Mouse (Mus musculus) midbrain, embryonic 11.5 days (tissue): ENCODE results near the gene Cfdp1. TPM values are rescaled to one million over a fixed set of nuclear protein-coding genes. Genes with fewer than 3 reads are reported as not detected.

ENCODE experiments used
- ATAC-seq: fragments of 200-750 bp; cut with Nextera tagmentation; 2 replicates; pipeline ENCODE4 v1.8.0; 2017; ENCODE audit warnings: moderate TSS enrichment, moderate library complexity; ENCODE audit not compliant: low FRiP score
- DNase-seq: peaks from one replicate; pipeline ENCODE4 v3.0.0; 2015; ENCODE audit warnings: low spot score; ENCODE audit errors: missing footprints
- H3K27ac ChIP-seq: fragments of 300-500 bp; sonication (generic); 2 replicates; pipeline ENCODE4 v1.5.1; 2014; ENCODE audit warnings: low read depth, low read length
- H3K27me3 ChIP-seq: fragments of 300-500 bp; sonication (generic); 2 replicates; pipeline ENCODE4 v1.6.1; 2014; ENCODE audit warnings: mild to moderate bottlenecking, low read length, moderate library complexity, mixed read lengths; ENCODE audit not compliant: control insufficient read depth, insufficient read depth
- H3K36me3 ChIP-seq: fragments of 300-500 bp; sonication (generic); 2 replicates; pipeline ENCODE4 v1.6.1; 2014; ENCODE audit warnings: mild to moderate bottlenecking, low read length, moderate library complexity, mixed read lengths; ENCODE audit not compliant: control insufficient read depth, insufficient read depth
- H3K4me1 ChIP-seq: fragments of 300-500 bp; sonication (generic); 2 replicates; pipeline ENCODE4 v1.6.1; 2014; ENCODE audit warnings: low read length; ENCODE audit not compliant: control insufficient read depth, insufficient read depth
- H3K4me2 ChIP-seq: fragments of 300-500 bp; sonication (generic); 2 replicates; pipeline ENCODE4 v1.6.1; 2014; ENCODE audit warnings: mild to moderate bottlenecking, moderate library complexity
- H3K4me3 ChIP-seq: fragments of 300-500 bp; sonication (generic); 2 replicates; pipeline ENCODE4 v1.5.1; 2014; ENCODE audit warnings: low read depth, low read length
- H3K9ac ChIP-seq: fragments of 300-500 bp; sonication (generic); 2 replicates; pipeline ENCODE4 v1.6.1; 2014; ENCODE audit warnings: low read length
- H3K9me3 ChIP-seq: fragments of 300-500 bp; sonication (generic); 2 replicates; pipeline ENCODE4 v1.6.1; 2016; ENCODE audit warnings: low read length; ENCODE audit not compliant: control insufficient read depth
- WGBS: fragments of 180-500 bp; shearing (Covaris S2); extraction: QIAGEN DNeasy Blood & Tissue Kit; methylation state at CpG from one replicate; pipeline ENCODE4 v1.1.7; 2014; 5-methylcytosine and 5-hydroxymethylcytosine counted together
- polyA plus RNA-seq: library from polyadenylated mRNA; unstranded; fragments of >200 nt; fragmentation: Nextera tagmentation; extraction: Ambion mirVana; gene quantifications from 2 replicates; pipeline ENCODE4 v1.2.1, GENCODE M21; 2014

Cfdp1 gene
- polyA plus RNA-seq, 1 experiment from 2014 or later = 209 TPM

DNA sequence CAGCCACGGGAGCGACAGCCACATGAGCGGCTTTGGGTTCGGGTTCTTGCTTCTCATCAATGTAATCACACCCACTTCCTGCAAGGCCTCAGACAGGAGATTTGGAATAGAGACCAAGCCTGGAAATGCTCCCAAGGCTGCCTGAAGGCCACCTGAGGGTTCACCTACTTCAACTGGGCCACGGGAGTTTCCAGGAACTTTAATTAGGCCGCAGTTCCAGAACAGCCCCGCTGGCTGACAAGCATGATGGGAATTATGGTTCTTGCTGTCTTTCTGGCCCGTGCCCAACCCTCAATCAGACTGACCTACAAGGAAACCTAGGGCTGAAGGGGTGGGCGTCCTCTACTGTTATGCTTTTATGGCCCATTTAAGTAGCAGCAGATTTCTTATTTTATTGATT is 82.0 kb downstream of the Cfdp1 start:
- 95% methylated on average over 9 of the region's 9 CpGs for WGBS
- Histone ChIP-seq H3K4me3 (no peak overlapping the region), H3K36me3 (peaks cover 2% of the 10 kb centered on the region; the same call in 1 of the 2 replicates), H3K9ac (no peak overlapping the region), H3K9me3 (no peaks in the 10 kb centered on the region), H3K4me2 (no peak overlapping the region), H3K27me3 (no peaks in the 10 kb centered on the region), H3K27ac (no peak overlapping the region), H3K4me1 (no peaks in the 10 kb centered on the region)
- DNase-seq = no peak
- no peak for ATAC-seq

DNA sequence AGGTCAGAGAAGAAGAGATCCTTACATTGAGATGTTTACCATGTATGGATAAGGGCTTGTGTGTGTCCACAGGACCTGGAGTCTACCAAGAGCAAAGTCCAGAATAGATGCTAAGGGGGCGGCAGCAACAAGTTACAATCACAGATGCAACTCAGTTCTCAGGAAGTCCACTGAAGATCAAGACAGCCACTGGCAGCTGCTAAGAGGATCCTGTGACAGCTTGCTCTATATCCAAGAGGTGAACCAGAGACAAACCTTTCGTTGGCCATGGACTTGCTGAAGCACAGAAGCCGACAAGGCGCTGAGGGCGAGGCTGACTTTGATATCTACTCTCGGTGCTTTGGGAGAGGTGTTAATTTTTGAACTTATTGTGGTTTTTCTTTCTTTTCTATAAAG is 82.5 kb downstream of the Cfdp1 start:
- no peaks in the 10 kb centered on the region for H3K4me1 ChIP-seq
- ATAC-seq = no peak
- H3K27me3 ChIP-seq = no peaks in the 10 kb centered on the region
- no peak overlapping the region for H3K9ac ChIP-seq
- no peaks in the 10 kb centered on the region for H3K9me3 ChIP-seq
- no peak for DNase-seq
- no peak overlapping the region for H3K4me2 ChIP-seq
- no peak overlapping the region for H3K4me3 ChIP-seq
- 97% methylated on average over 6 of the region's 6 CpGs for WGBS
- H3K27ac ChIP-seq = no peak overlapping the region
- H3K36me3 ChIP-seq = peaks cover 2% of the 10 kb centered on the region; the same call in 1 of the 2 replicates

DNA sequence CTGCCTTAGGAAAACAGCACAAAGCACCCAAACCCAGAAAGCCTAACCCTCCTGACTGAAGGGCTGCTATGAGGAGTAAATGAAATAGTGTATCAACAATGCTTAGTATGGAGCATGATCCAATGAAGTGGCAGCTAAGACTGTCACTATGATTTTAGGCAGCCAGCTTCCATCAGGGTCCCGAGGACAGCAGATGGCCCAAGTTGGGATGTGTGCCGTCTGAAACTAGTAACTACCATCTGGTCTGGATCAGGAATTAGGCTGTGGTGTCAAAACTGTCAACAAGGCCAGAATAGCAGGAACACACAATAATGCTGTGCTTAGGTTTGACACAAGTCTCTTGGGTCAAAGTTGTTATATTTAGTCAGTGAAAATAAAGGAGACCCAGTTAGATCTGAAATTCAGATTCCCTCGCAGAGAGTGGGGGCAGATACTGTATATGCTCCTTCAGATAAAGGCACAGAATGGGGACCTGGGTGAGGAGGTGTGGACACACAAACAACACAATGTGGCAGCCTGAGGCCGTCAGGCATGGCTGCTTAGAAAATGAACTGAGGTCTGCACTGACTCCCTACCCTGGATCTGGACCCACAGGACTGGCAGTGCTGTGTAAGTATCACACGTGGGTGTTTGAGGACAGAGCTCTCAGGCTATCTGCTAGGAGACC is 83.0 kb downstream of the Cfdp1 start:
- WGBS = 81% methylated on average over 5 of the region's 5 CpGs
- Histone ChIP-seq H3K4me2 (no peak overlapping the region), H3K4me1 (no peaks in the 10 kb centered on the region), H3K36me3 (peaks cover 2% of the 10 kb centered on the region; the same call in 1 of the 2 replicates), H3K27ac (no peak overlapping the region), H3K9me3 (no peaks in the 10 kb centered on the region), H3K27me3 (no peaks in the 10 kb centered on the region), H3K9ac (no peak overlapping the region), H3K4me3 (no peak overlapping the region)
- no peak for DNase-seq
- ATAC-seq = no peak

DNA sequence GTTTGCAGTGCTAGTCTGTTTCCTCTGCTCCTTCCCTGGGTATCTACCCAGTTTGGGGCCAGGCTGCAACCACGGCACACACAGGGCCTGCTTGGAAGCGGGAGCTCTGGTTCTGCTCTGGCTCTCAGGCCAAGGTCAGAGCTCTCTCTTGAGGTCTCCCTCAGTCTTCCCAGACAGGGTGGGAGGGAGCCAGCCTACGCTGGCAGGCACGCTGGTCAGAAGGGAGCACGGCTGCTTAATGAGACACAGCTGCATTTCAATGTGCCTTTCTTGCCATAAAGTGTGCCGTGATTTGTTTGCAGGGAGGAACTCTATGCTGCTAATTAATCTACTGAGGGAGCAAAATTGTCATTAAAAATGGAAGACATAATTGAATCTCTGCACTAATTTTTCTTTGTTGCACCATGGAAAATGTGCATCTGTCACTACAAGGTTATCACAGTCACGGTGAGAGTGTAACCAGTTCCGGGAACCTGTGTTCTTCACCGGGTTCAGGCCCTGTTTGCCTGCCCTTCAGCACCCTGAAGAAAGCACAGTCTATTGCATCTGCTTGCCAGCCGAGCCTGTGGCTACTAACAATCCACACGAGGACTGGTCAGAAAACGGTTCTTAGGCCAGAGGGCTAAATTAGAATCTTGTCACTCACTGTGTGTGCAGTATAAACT is 84.2 kb downstream of the Cfdp1 start:
- Histone ChIP-seq H3K36me3 (peaks cover 2% of the 10 kb centered on the region; the same call in 1 of the 2 replicates), H3K4me2 (no peak overlapping the region), H3K27me3 (no peaks in the 10 kb centered on the region), H3K9ac (no peak overlapping the region), H3K9me3 (no peaks in the 10 kb centered on the region), H3K4me3 (no peak overlapping the region), H3K27ac (no peak overlapping the region), H3K4me1 (no peaks in the 10 kb centered on the region)
- ATAC-seq = peak; percentile 42; the same call in 1 of the 2 replicates
- WGBS = 52% methylated on average over 12 of the region's 12 CpGs
- no peak for DNase-seq

DNA sequence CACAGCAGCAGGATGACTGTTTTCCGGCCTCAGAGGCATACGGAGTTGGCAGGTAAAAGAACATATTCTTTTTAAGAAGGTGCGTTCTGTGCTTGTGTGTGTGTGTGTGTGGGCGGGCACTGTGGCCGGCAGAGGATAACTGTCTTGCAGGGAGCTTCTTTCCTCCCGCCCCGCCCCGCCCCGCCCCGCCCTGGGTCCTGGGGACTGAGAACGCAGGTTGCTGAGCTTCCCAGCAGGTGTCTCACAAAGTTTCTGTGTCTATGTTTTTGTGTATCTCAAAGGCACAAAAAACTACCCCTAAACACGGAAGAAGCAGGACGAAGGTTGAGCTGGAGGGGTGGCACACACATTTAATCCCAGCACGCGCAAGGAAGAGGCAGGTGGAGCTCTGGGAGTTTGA is 84.8 kb downstream of the Cfdp1 start:
- Histone ChIP-seq H3K27ac (no peak overlapping the region), H3K4me2 (no peak overlapping the region), H3K9me3 (no peaks in the 10 kb centered on the region), H3K9ac (no peak overlapping the region), H3K27me3 (no peaks in the 10 kb centered on the region), H3K36me3 (peaks cover under 1% of the 10 kb centered on the region; the same call in 1 of the 2 replicates), H3K4me1 (no peaks in the 10 kb centered on the region), H3K4me3 (no peak overlapping the region)
- ATAC-seq (no peak), DNase-seq (no peak)
- WGBS = 50% methylated on average over 15 of the region's 15 CpGs

DNA sequence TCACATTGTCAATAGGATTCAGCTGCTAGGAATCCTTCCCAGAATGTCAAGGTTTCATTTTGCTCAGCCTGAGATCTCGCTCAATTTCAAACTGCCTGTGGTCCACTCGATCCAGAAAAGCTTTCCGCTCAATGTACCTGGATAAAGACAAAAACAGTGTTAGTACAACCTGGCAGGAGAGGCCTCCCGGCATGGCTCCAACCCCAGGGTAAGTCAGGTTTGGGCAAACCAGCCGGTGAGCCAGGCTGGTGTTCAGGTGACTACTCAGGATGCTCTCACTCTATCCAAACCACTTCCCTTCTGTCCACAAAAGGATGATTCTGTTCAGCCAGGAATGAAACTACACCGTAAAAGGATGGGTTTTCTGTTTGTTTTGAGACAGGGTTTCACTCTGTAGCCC is 85.4 kb downstream of the Cfdp1 start:
- Histone ChIP-seq H3K9ac (no peak overlapping the region), H3K4me3 (no peak overlapping the region), H3K27me3 (no peaks in the 10 kb centered on the region), H3K36me3 (no peaks in the 10 kb centered on the region), H3K27ac (no peak overlapping the region), H3K4me2 (no peak overlapping the region), H3K4me1 (no peaks in the 10 kb centered on the region), H3K9me3 (no peaks in the 10 kb centered on the region)
- DNase-seq (no peak), ATAC-seq (no peak)
- WGBS = 87% methylated on average over 6 of the region's 6 CpGs

DNA sequence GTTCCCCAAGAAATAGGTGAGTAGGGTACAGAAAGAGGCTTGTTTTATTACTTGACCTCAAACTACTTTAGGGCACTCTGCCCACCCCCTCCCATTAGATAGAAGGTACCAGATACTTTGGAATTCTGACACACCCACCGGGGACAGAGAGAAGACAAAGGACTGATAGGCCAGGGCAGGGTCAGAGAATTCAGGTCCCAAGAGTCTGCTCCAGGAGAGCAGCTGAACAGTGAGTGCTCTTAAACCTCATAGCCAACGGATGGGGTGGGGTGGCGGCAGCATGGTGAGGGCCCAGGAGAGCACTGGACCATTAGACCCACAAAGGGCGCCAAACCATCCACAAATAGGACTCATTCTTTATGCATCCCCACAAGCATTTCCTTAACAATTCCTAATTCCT is 88.5 kb downstream of the Cfdp1 start:
- no peaks in the 10 kb centered on the region for H3K36me3 ChIP-seq
- ATAC-seq (no peak), DNase-seq (no peak)
- WGBS = 80% methylated on average over 4 of the region's 4 CpGs
- H3K27ac ChIP-seq = no peak overlapping the region
- no peak overlapping the region for H3K4me3 ChIP-seq
- H3K4me2 ChIP-seq = no peak overlapping the region
- no peak overlapping the region for H3K9ac ChIP-seq
- H3K27me3 ChIP-seq = no peaks in the 10 kb centered on the region
- H3K4me1 ChIP-seq = no peaks in the 10 kb centered on the region
- H3K9me3 ChIP-seq = no peaks in the 10 kb centered on the region

DNA sequence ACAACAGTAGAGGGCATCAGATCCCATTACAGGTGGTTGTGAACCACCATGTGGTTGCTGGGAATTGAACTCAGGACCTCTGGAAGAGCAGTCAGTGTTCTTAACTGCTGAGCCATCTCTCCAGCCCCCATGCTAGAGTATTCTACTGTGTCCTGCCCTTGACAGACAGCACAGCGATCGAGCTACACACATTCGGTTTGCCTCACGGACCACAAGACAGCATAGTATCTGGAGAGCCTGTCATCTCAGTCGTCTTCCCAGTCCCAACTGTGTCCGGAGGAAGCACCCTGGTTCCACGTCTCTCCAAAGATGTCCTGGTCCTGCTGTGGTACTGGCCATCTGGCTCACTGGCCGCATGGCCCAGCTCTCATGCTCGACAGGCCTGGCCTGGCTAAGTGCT is 89.0 kb downstream of the Cfdp1 start:
- DNase-seq = no peak
- no peaks in the 10 kb centered on the region for H3K27me3 ChIP-seq
- H3K4me3 ChIP-seq = no peak overlapping the region
- no peak overlapping the region for H3K4me2 ChIP-seq
- WGBS = 95% methylated on average over 9 of the region's 9 CpGs
- no peaks in the 10 kb centered on the region for H3K36me3 ChIP-seq
- ATAC-seq = no peak
- H3K9me3 ChIP-seq = no peaks in the 10 kb centered on the region
- H3K9ac ChIP-seq = no peak overlapping the region
- H3K4me1 ChIP-seq = no peaks in the 10 kb centered on the region
- no peak overlapping the region for H3K27ac ChIP-seq

DNA sequence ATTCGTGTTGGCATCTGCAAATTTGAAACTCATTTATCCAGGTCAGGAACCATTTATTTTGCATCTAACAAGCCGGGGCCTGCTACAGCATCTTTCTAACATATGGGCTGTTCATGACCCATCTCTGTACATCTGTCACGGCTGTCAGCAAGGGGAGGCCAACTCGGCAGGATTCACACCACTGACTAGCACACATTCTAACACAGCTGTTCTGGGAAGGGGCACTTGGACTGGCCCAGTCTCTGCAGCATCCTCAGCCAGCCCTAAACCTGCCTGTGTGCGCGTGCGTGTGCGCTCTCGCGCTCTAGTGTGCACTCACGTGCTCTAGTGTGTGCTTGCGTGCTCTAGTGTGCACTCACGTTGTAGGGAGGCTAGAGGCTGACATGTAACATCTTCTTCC is 93.4 kb downstream of the Cfdp1 start:
- ATAC-seq (no peak), DNase-seq (no peak)
- H3K9me3 ChIP-seq = no peaks in the 10 kb centered on the region
- no peak overlapping the region for H3K9ac ChIP-seq
- no peaks in the 10 kb centered on the region for H3K36me3 ChIP-seq
- H3K27ac ChIP-seq = no peak overlapping the region
- no peaks in the 10 kb centered on the region for H3K27me3 ChIP-seq
- no peaks in the 10 kb centered on the region for H3K4me1 ChIP-seq
- H3K4me3 ChIP-seq = no peak overlapping the region
- H3K4me2 ChIP-seq = no peak overlapping the region
- 87% methylated on average over 13 of the region's 13 CpGs for WGBS
